Mouse (Mus musculus) megakaryocyte-erythroid progenitor cell, adult 5-6 weeks (primary cell): ENCODE measurements around the gene I830077J02Rik. TPM values are rescaled to one million over a fixed set of nuclear protein-coding genes. Genes with fewer than 3 reads are reported as not detected.

ENCODE experiments used
- ATAC-seq: replicated peaks from 2 replicates; pipeline ENCODE4 v1.8.0; 2016; ENCODE audit warnings: mild to moderate bottlenecking, inconsistent platforms; ENCODE audit not compliant: severe bottlenecking, poor library complexity, low FRiP score, low TSS enrichment
- total RNA-seq, 2 experiments: library from RNA; stranded (forward) in 1 of 2; stranded (reverse) in 1 of 2; fragments of 200-1000, 215-1000 nt in 1 of 2; fragments of >200 nt in 1 of 2; fragmentation: Nextera tagmentation in 1 of 2; gene quantifications; 2 replicates each; pipeline ENCODE4 v1.2.3; 2014 to 2017

The I830077J02Rik gene
- total RNA-seq (2014; fragmentation: Nextera tagmentation) (0.35 and 2.8 TPM in 2 replicates), total RNA-seq (2017) (0.52 and 8.0 TPM in 2 replicates)

GRCm38 (mm10) chr3:105932240-105933071, at the start of gene I830077J02Rik:
Gene I830077J02Rik, minus strand, starts transcription at chr3:105932664.
- peak; percentile 59 for ATAC-seq

- ATAC-seq: no peak
Measured at GRCm38 (mm10) chr3:105974174-105974573, 41.7 kb upstream of the I830077J02Rik start.

GRCm38 (mm10) chr3:105973411-105973810, 40.9 kb upstream of the I830077J02Rik start, which contains the start of gene Ovgp1:
Gene Ovgp1, plus strand, starts transcription at chr3:105973711.
- no peak for ATAC-seq

GRCm38 (mm10) chr3:105971831-105972446, 39.5 kb upstream of the I830077J02Rik start:
- ATAC-seq: no peak

DNA sequence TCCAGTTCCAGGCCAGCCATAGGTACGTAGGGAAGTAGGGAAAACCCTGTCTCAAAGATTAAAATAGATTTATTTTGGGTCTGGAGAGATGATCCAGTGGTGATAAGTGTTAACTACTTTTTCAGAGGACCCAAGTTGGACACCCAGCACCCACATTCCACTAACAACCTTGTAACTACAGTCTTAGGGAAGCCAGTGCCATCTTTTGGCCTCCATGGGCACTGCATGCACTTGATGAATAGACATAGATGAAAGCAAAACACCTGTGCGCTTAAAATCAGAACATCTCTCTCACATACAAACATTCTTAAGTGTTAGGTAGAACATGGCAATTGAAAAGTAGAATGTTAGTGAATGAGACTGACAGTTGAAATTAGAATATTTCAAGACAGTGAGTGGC, 28.2 kb upstream of the I830077J02Rik start:
- no peak for ATAC-seq

DNA sequence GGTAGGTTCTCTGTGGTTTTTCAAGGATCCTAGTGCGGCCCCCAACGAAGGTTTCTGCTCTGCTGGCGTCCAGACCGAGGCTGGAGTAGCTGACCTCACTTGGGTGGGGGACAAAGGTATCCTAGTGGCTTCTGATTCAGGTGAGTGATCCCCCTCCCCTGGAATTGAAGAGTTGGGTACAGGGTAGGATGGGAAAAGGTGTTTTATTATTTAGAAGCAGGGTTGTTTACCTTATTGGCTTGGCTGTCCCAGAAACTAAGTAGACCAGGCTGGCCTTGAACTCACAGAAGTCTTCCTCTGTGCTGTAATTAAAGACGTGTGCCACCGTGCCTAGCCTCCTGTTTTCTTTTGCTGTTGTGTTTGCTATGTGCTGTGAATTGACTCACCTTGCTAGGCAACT, 27.5 kb upstream of the I830077J02Rik start, which contains the start of gene Atp5f1:
TSS of gene Atp5f1 (minus strand) at position 101 of the 400 bp plus-strand sequence.
- no peak for ATAC-seq

DNA sequence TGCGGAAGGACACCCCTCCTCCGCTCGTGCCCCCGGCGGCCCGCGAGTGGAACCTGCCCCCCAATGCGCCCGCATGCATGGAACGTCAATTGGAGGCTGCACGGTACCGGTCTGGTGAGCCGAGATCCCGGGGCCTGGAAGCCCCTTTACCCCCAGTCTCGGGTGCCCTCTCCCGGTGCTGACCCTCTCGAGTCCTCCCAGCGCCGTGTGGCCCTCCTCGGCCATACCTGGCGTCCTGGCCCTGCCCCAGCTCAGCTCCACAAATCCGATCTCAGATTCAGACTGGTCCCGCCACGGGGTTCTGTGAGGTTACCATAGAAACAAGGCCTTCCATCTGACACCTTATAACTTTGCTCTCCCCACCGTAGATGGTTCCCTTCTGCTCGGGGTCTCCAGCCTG, 27.1 kb upstream of the I830077J02Rik start:
- peak; percentile 48 for ATAC-seq

DNA sequence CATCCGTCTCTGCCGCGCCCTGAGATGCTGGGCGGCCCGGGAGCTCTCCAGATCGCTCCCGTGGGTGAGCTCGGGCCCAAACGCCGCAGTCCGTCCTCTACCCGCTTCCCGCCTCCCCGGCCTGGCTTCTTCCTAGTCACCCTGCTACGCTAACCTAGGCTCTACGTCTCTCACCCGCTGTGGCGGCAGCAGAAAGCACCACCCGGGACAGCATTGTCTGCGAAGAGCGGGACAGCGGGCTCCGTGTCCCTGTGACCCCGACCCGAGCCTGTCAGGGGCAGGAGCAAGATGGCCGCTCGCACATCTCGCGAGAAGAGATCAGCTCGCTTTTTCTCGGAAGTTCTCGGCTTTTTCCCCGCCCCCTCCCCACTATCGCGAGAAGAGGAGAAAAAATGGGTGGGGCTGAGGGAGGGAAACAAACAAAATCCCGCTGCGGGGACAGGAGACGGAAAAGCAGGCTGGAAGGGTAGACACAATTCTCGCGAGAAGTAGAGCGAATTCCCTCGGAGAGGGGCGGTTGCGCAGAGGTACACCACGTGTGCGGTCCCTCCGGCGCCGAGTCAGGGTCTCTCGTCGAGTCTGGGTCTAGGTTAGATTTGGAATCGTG, 26.6 kb upstream of the I830077J02Rik start, which contains the start of gene Wdr77:
TSS of gene Wdr77 (plus strand) at position 396 of the 607 bp plus-strand sequence.
- peak; percentile 90 for ATAC-seq

- no peak for ATAC-seq
Measured at GRCm38 (mm10) chr3:105958204-105958603, 25.7 kb upstream of the I830077J02Rik start.

GRCm38 (mm10) chr3:105957235-105957634, 24.8 kb upstream of the I830077J02Rik start:
- no peak for ATAC-seq

GRCm38 (mm10) chr3:105951348-105951747, 18.9 kb upstream of the I830077J02Rik start:
- ATAC-seq: no peak

GRCm38 (mm10) chr3:105936111-105936510, 3.6 kb upstream of the I830077J02Rik start:
- ATAC-seq: no peak

- ATAC-seq: no peak
Measured at GRCm38 (mm10) chr3:105935033-105935432, 2.6 kb upstream of the I830077J02Rik start.

GRCm38 (mm10) chr3:105933926-105934325, 1.5 kb upstream of the I830077J02Rik start:
- no peak for ATAC-seq

DNA sequence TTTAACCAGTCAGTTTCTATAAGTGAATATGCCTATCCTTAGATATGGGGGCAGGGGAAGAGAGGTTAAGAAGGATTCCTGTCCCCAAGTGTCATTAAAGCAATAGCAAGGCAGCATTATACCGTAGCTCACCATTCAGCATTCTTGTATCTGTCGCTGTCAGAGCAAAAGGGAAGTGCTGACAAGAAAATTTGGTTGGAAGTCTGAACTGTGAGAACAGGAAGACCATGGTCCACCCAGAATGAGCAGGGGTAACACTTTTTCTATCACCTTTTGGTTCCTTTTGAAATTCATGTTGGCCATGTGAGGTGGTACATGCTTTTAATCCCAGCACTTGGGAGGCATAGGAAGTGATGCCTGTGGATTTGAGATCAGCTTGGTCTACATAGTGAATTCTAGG, 1.4 kb downstream of the I830077J02Rik start:
- no peak for ATAC-seq

GRCm38 (mm10) chr3:105929821-105930220, 2.6 kb downstream of the I830077J02Rik start:
- ATAC-seq: no peak

GRCm38 (mm10) chr3:105928781-105929180, 3.7 kb downstream of the I830077J02Rik start:
- ATAC-seq: no peak

GRCm38 (mm10) chr3:105928195-105928569, 4.3 kb downstream of the I830077J02Rik start:
- no peak for ATAC-seq

GRCm38 (mm10) chr3:105927561-105928194, 4.8 kb downstream of the I830077J02Rik start:
- no peak for ATAC-seq

DNA sequence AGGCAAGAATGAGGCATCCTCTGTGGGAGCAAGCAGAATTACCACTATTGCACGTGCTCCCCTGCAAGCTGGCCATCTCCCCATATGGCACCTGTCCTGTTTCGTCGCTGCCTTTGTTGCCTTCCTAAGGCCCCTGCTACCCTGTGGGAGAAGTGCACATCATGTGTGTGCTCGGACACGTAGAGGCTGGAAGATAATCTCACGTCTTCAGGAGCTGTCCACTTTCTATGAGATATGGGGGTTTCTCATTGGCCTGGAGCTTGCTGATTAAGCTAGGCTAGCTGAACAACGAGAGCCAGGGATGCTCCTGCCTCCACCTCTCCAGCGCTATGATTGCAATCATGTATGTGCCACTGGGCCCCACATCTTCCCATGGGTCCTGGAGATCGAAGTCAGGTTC, 7.8 kb downstream of the I830077J02Rik start:
- ATAC-seq: peak; percentile 27; the same call in 1 of the 2 replicates
